Mouse (Mus musculus) liver, adult 2 months (tissue): Measurements from ENCODE around the gene Npepl1. TPM values are rescaled to one million over a fixed set of nuclear protein-coding genes. Genes with fewer than 3 reads are reported as not detected.

ENCODE experiments used
- DNase-seq: peaks from one replicate; pipeline ENCODE4 v3.0.0-alpha.2; 2011; ENCODE audit warnings: low read depth, low spot score; ENCODE audit errors: extremely low read depth
- H3K27ac ChIP-seq: fragments of 200-500 bp; replicated peaks from 2 replicates; pipeline ENCODE4 v1.5.1; 2012; ENCODE audit warnings: low read depth, mild to moderate bottlenecking, control low read depth, inconsistent platforms, low read length; ENCODE audit not compliant: insufficient read depth
- H3K27me3 ChIP-seq: fragments of 200-500 bp; 2 replicates; pipeline ENCODE4 v1.6.1; 2012; ENCODE audit warnings: mild to moderate bottlenecking, moderate library complexity, low read length, inconsistent platforms; ENCODE audit not compliant: control insufficient read depth, insufficient read depth
- H3K36me3 ChIP-seq: fragments of 200-500 bp; 2 replicates; pipeline ENCODE4 v1.6.1; 2012; ENCODE audit warnings: low read length, inconsistent platforms; ENCODE audit not compliant: control insufficient read depth, insufficient read depth
- H3K4me1 ChIP-seq: fragments of 200-500 bp; 2 replicates; pipeline ENCODE4 v1.6.1; 2011; ENCODE audit warnings: low read length; ENCODE audit not compliant: control insufficient read depth, insufficient read depth
- H3K4me3 ChIP-seq: fragments of 200-500 bp; 2 replicates; pipeline ENCODE4 v1.5.1; 2011; ENCODE audit warnings: low read depth, mild to moderate bottlenecking, control low read depth, low read length, moderate library complexity; ENCODE audit not compliant: insufficient read depth
- H3K79me2 ChIP-seq: fragments of 200-500 bp; 2 replicates; pipeline ENCODE4 v1.6.1; 2012; ENCODE audit warnings: inconsistent platforms, mild to moderate bottlenecking, low read length, moderate library complexity; ENCODE audit not compliant: control insufficient read depth, insufficient read depth
- H3K9ac ChIP-seq: fragments of 200-500 bp; 2 replicates; pipeline ENCODE4 v1.6.1; 2012; ENCODE audit warnings: low read depth, mild to moderate bottlenecking, control low read depth, inconsistent platforms, low read length
- CTCF ChIP-seq: fragments of 200-500 bp; IDR thresholded peaks from 2 replicates; pipeline ENCODE4 v1.5.1; 2011; ENCODE audit warnings: low read depth, low read length, control low read depth
- POLR2A ChIP-seq: fragments of 200-500 bp; IDR thresholded peaks from 2 replicates; pipeline ENCODE4 v1.6.1; 2011; ENCODE audit warnings: low read length, control low read depth; ENCODE audit not compliant: insufficient read depth; ENCODE audit errors: extremely low read depth
- WGBS: fragments of 180-500 bp; shearing (Covaris S2); methylation state at CpG from one replicate; pipeline ENCODE4 v1.1.7; 2018; 5-methylcytosine and 5-hydroxymethylcytosine counted together
- polyA plus RNA-seq: library from polyadenylated mRNA; depleted of rRNA; stranded (reverse); fragments of >200 nt; gene quantifications from 2 replicates; pipeline ENCODE4 v1.2.3, GENCODE M21; 2012
- total RNA-seq: library from RNA; depleted of rRNA; stranded (reverse); fragments of >200 nt; gene quantifications from 2 replicates; pipeline ENCODE4 v1.2.3, GENCODE M21; 2014

The Npepl1 gene
- total and polyA plus RNA-seq, 2 experiments, result 39.7 to 81.0 TPM

DNA sequence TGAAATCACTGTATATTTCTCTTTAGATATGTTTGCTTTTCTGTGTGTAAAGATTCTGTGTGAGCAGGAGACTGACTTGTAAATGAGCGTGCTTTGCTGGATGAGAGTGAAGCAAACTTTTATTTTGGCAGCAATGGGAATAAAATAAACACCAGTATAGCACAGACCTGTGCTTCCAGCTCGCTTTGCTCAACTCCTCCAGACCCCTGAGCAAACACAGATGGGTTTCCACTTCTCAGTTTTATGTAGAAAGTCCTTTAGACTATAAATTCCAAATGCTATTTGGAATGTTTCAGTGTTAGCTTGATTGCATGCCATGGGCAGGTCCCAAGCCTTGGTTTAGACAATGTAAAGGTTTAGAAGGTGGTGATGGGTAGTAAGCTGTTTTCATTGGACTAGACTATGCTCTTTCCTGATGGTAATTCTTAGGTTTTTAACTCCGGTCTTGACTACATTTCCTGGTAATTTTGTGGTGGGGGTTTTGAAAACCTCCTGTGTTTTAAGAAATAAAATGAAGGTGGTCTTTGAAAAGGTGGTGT is 27.7 kb upstream of the Npepl1 start:
- Histone ChIP-seq H3K36me3 (no peaks in the 10 kb centered on the region), H3K27ac (no peak overlapping the region), H3K9ac (no peak overlapping the region), H3K4me1 (no peaks in the 10 kb centered on the region; the same call in 1 of the 2 replicates), H3K79me2 (peaks cover 33% of the 10 kb centered on the region; the same call in 1 of the 2 replicates), H3K4me3 (no peak overlapping the region), H3K27me3 (no peaks in the 10 kb centered on the region)
- TF ChIP-seq CTCF (no peak), POLR2A (no peak)
- 58% methylated on average over 3 of the region's 3 CpGs for WGBS
- no peak for DNase-seq

- DNase-seq, result no peak
- Histone ChIP-seq H3K4me3 (no peak overlapping the region), H3K79me2 (peaks cover 2% of the 10 kb centered on the region; the same call in 1 of the 2 replicates), H3K27ac (no peak overlapping the region), H3K4me1 (no peaks in the 10 kb centered on the region), H3K36me3 (peaks cover 35% of the 10 kb centered on the region), H3K27me3 (no peaks in the 10 kb centered on the region), H3K9ac (no peak overlapping the region)
- WGBS, result 95% methylated on average over 3 of the region's 3 CpGs
- TF ChIP-seq POLR2A, result no peak
- no peak for TF ChIP-seq CTCF
These were observed 15.1 kb upstream of the Npepl1 start for GRCm38 (mm10) chr2:174095086-174095485.

DNA sequence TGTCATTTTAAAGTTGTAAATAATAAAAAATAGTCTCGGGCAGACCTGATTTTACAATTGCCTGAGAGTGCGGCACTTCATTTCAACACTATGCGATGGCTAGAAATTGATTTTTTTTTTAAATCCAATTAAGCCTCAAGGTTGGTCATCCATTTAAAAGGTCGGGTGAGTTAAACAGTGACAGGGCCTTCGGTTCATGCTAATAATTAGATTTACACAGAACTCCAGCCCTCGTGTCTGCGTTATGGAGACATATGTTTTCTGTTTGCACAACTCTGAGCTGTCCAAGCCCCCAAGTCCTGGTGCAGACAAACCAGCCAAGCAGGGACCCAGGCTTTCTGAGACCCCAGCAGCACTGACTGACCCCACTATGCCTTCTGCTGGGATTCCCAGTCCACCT is 7.8 kb upstream of the Npepl1 start:
- DNase-seq, result no peak
- Histone ChIP-seq H3K27ac (no peak overlapping the region), H3K9ac (no peak overlapping the region), H3K4me1 (no peaks in the 10 kb centered on the region), H3K4me3 (no peak overlapping the region), H3K36me3 (peaks cover 6% of the 10 kb centered on the region; the same call in 1 of the 2 replicates), H3K79me2 (no peaks in the 10 kb centered on the region), H3K27me3 (no peaks in the 10 kb centered on the region)
- WGBS, result 74% methylated on average over 7 of the region's 7 CpGs
- TF ChIP-seq POLR2A (no peak), CTCF (no peak)

DNA sequence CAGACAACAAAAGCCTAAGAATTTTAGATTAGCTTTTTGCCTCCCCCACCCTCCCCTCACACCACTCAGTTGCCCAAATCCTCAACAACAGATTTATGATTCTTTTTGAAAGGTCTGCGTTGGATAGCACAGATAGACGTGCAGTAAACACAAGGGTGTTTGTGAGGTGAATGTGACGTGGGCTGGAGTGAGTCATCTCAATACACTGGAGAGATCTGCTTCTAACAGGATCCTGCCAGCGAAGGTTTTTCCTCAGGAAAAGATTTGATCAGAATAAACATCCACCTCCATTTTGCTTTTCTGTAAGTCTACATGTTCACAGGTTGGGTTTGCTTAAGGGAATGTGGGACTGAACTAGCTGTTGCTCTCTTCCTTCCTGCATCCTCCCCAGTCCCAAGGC is 6.6 kb upstream of the Npepl1 start:
- no peaks in the 10 kb centered on the region; the same call in 1 of the 2 replicates for H3K36me3 ChIP-seq
- H3K79me2 ChIP-seq, result no peaks in the 10 kb centered on the region
- DNase-seq, result no peak
- H3K27me3 ChIP-seq, result no peaks in the 10 kb centered on the region
- H3K9ac ChIP-seq, result no peak overlapping the region
- H3K27ac ChIP-seq, result no peak overlapping the region
- WGBS, result 89% methylated on average over 4 of the region's 4 CpGs
- H3K4me3 ChIP-seq, result no peak overlapping the region
- no peaks in the 10 kb centered on the region for H3K4me1 ChIP-seq
- TF ChIP-seq POLR2A (no peak), CTCF (no peak)

- 80% methylated on average over 3 of the region's 3 CpGs for WGBS
These were observed 2.8 kb upstream of the Npepl1 start for GRCm38 (mm10) chr2:174107375-174107774.

GRCm38 (mm10) chr2:174110783-174111549 is 817 bp downstream of the Npepl1 start:
- Histone ChIP-seq H3K36me3 (peaks cover 2% of the 10 kb centered on the region; the same call in 1 of the 2 replicates), H3K4me3 (peak overlapping the region; percentile 96), H3K9ac (peak overlapping the region; percentile 85), H3K27ac (peak overlapping the region; percentile 78), H3K79me2 (peaks cover 3% of the 10 kb centered on the region; the same call in 1 of the 2 replicates), H3K27me3 (no peaks in the 10 kb centered on the region), H3K4me1 (peaks cover 2% of the 10 kb centered on the region; the same call in 1 of the 2 replicates)
- 41% methylated on average over 33 of the region's 33 CpGs for WGBS
- peak; percentile 45 for DNase-seq
- TF ChIP-seq CTCF (no peak), POLR2A (no peak)

More at GRCm38 (mm10) chr2:174107375-174107774, 2.8 kb upstream of the Npepl1 start:
- Histone ChIP-seq H3K27ac (no peak overlapping the region), H3K4me1 (peaks cover 2% of the 10 kb centered on the region; the same call in 1 of the 2 replicates), H3K79me2 (peaks cover 3% of the 10 kb centered on the region; the same call in 1 of the 2 replicates), H3K27me3 (no peaks in the 10 kb centered on the region), H3K36me3 (no peaks in the 10 kb centered on the region), H3K9ac (no peak overlapping the region), H3K4me3 (no peak overlapping the region)
- TF ChIP-seq POLR2A, result no peak
- TF ChIP-seq CTCF, result no peak
- no peak for DNase-seq
